Mouse (Mus musculus) liver, embryonic 14.5 days (tissue): Measurements from ENCODE around the gene Hspb11. TPM values are rescaled to one million over a fixed set of nuclear protein-coding genes. Genes with fewer than 3 reads are reported as not detected.
A peak's percentile ranks its signal among the peaks of the same experiment; 100 is the strongest.

ENCODE experiments used
- ATAC-seq: fragments of 200-750 bp; cut with Nextera tagmentation; 2 replicates; pipeline ENCODE4 v1.8.0; 2017; ENCODE audit warnings: moderate number of reproducible peaks, mild to moderate bottlenecking, moderate library complexity; ENCODE audit not compliant: insufficient read depth
- DNase-seq, 3 experiments: peaks; one replicate each; pipeline ENCODE4 v3.0.0-alpha.2; 2012 to 2013; ENCODE audit warnings: low read depth in 3 of 3, low spot score in 3 of 3
- H3K27ac ChIP-seq: fragments of 300-500 bp; sonication (generic); 2 replicates; pipeline ENCODE4 v1.5.1; 2014; ENCODE audit warnings: moderate library complexity, mild to moderate bottlenecking, control low read depth, inconsistent platforms
- H3K27me3 ChIP-seq: fragments of 300-500 bp; sonication (generic); 2 replicates; pipeline ENCODE4 v1.6.1; 2014; ENCODE audit warnings: mild to moderate bottlenecking, low read length, moderate library complexity; ENCODE audit not compliant: control insufficient read depth, insufficient read depth
- H3K36me3 ChIP-seq: fragments of 300-500 bp; sonication (generic); replicated peaks from 2 replicates; pipeline ENCODE4 v1.6.1; 2014; ENCODE audit warnings: low read depth; ENCODE audit not compliant: control insufficient read depth, insufficient read depth
- H3K4me1 ChIP-seq, 2 experiments: fragments of 200-500 bp in 1 of 2; fragments of 300-500 bp in 1 of 2; sonication (generic) in 1 of 2; replicated peaks; 2 replicates each; pipeline ENCODE4 v1.6.1; 2012 to 2014; ENCODE audit warnings: antibody characterized with exemption in 1 of 2, inconsistent platforms in 1 of 2, low read length in 1 of 2; ENCODE audit not compliant: control insufficient read depth in 2 of 2, insufficient read depth in 2 of 2
- H3K4me2 ChIP-seq: fragments of 300-500 bp; sonication (generic); 2 replicates; pipeline ENCODE4 v1.6.1; 2014; ENCODE audit warnings: low read depth, mild to moderate bottlenecking, control low read depth, moderate library complexity
- H3K4me3 ChIP-seq, 2 experiments: fragments of 200-500 bp in 1 of 2; fragments of 300-500 bp in 1 of 2; sonication (generic) in 1 of 2; 2 replicates each; pipeline ENCODE4 v1.5.1; 2012 to 2014; ENCODE audit warnings: low read depth in 2 of 2, low read length in 2 of 2, mild to moderate bottlenecking in 2 of 2, control low read depth in 1 of 2, inconsistent platforms in 1 of 2, moderate library complexity in 1 of 2; ENCODE audit not compliant: insufficient read depth in 1 of 2
- H3K9ac ChIP-seq: fragments of 300-500 bp; sonication (generic); replicated peaks from 2 replicates; pipeline ENCODE4 v1.6.1; 2014; ENCODE audit warnings: mild to moderate bottlenecking, control low read depth, moderate library complexity
- H3K9me3 ChIP-seq: fragments of 300-500 bp; sonication (generic); 2 replicates; pipeline ENCODE4 v1.6.1; 2016; ENCODE audit warnings: low read length, mixed read lengths; ENCODE audit not compliant: control insufficient read depth
- CTCF ChIP-seq: IDR thresholded peaks from 2 replicates; pipeline ENCODE4 v1.5.1; 2016; ENCODE audit warnings: antibody characterized with exemption, low read depth, control low read depth
- EP300 ChIP-seq: IDR thresholded peaks from 2 replicates; pipeline ENCODE4 v1.6.1; 2016; ENCODE audit warnings: antibody characterized with exemption, low read depth
- WGBS: fragments of 180-500 bp; shearing (Covaris S2); extraction: QIAGEN DNeasy Blood & Tissue Kit; methylation state at CpG from one replicate; pipeline ENCODE4 v1.1.7; 2014; ENCODE audit not compliant: insufficient replicate concordance; 5-methylcytosine and 5-hydroxymethylcytosine counted together
- polyA plus RNA-seq, 2 experiments: library from polyadenylated mRNA; depleted of rRNA in 1 of 2; stranded (reverse) in 1 of 2; unstranded in 1 of 2; fragments of >200 nt; fragmentation: Nextera tagmentation in 1 of 2; extraction: Ambion mirVana in 1 of 2; gene quantifications; 2 replicates each; pipeline versions ENCODE4 v1.2.1 to v1.2.3; 2012 to 2014

Hspb11 gene
- polyA plus RNA-seq, 2 experiments: 3.6 to 7.8 TPM

DNA sequence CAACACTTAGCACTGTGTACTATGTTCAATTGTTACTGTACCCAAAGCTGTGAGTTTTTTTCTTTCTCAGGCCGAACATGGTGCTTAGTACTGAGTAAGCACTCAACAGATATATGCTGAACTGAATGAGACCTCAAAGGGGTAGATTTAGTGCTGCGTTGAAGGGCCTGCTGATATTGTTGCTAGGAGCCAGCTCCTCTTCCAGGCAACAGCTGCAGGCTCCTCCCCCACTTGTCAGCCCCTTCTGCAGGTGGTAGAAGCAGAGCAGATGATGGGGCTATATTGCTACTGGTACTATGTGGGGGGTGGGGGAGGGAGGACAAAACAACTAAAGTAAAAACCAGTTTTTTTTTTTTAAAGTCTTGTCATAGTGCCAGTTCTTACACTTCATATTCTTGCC, 3.9 kb upstream of the Hspb11 start:
- no peaks in the 10 kb centered on the region for H3K9me3 ChIP-seq
- WGBS: 54% methylated on average over 2 of the region's 2 CpGs
- ATAC-seq: no peak

DNA sequence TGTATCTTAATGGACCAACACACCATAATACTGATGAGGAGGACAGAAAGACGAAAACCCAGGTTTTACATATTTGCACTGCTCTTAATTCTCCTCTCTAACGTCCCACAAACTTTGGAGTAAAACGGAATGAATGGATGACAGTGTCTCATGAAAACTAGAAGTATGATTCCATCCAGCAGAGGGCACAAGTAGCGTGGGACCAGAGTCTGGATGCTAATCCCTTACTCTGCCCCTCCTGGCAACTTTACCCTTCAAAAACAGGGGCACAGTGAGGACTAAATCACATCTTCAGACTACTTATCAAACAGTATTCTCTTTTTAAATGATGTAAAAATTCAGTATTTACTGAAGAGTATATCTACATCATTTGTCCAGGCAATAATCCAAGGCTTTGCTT, 2.9 kb upstream of the Hspb11 start:
- peak in 2 of 3 experiments; percentile 20 to 37 for DNase-seq
- peaks cover 2 to 22% of the 10 kb centered on the region in 2 experiments; a peak in 3 of 4 replicates for H3K4me1 ChIP-seq
- TF ChIP-seq EP300 (no peak), CTCF (peak; percentile 68)

More for the DNA sequence above, 3.9 kb upstream of the Hspb11 start:
- TF ChIP-seq EP300: no peak
- no peak for TF ChIP-seq CTCF
- no peak overlapping the region for H3K27ac ChIP-seq
- H3K9ac ChIP-seq: no peak overlapping the region
- H3K4me2 ChIP-seq: no peak overlapping the region
- DNase-seq: no peak
- no peak overlapping the region for H3K4me3 ChIP-seq
- no peaks in the 10 kb centered on the region for H3K36me3 ChIP-seq
- no peaks in the 10 kb centered on the region for H3K27me3 ChIP-seq
- peaks cover 2 to 22% of the 10 kb centered on the region in 2 experiments; a peak in 3 of 4 replicates for H3K4me1 ChIP-seq

DNA sequence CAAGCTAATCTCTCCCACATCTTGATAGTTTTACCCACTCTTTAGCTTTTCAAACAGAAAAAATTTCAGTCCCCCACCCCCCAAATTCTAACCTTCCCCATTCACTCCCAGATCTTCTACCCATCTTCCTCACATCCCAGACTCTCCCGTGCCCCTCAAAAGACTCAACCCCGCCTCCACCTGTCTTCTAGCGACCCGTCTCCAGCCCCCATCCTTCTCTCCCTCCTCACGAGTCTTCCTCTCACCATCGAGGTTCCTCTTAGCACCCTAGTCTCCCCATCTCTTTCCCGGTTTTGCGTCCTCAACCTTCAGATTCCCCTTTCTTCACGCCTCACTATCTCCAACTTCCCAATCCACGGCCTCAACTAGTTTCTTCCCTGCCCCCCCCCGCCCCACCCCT, 871 bp upstream of the Hspb11 start:
- no peak overlapping the region for H3K27ac ChIP-seq
- peak overlapping the region; percentile 79 for H3K9ac ChIP-seq
- peaks cover 2 to 20% of the 10 kb centered on the region in 2 experiments; a peak in 3 of 4 replicates for H3K4me1 ChIP-seq
- TF ChIP-seq CTCF: no peak
- TF ChIP-seq EP300: no peak
- peak overlapping the region; percentile 92 for H3K4me2 ChIP-seq
- ATAC-seq (no peak), DNase-seq (no peak)
- H3K9me3 ChIP-seq: no peaks in the 10 kb centered on the region
- no peaks in the 10 kb centered on the region for H3K36me3 ChIP-seq
- no peaks in the 10 kb centered on the region for H3K27me3 ChIP-seq
- WGBS: 1% methylated on average over 11 of the region's 11 CpGs
- H3K4me3 ChIP-seq: peak overlapping the region; percentile 78 to 86

More for the DNA sequence above, 2.9 kb upstream of the Hspb11 start:
- Histone ChIP-seq H3K9ac (no peak overlapping the region), H3K4me2 (no peak overlapping the region), H3K36me3 (no peaks in the 10 kb centered on the region), H3K4me3 (no peak overlapping the region), H3K9me3 (no peaks in the 10 kb centered on the region), H3K27me3 (no peaks in the 10 kb centered on the region), H3K27ac (no peak overlapping the region)
- WGBS: 22% methylated on average over 4 of the region's 4 CpGs
- no peak for ATAC-seq

DNA sequence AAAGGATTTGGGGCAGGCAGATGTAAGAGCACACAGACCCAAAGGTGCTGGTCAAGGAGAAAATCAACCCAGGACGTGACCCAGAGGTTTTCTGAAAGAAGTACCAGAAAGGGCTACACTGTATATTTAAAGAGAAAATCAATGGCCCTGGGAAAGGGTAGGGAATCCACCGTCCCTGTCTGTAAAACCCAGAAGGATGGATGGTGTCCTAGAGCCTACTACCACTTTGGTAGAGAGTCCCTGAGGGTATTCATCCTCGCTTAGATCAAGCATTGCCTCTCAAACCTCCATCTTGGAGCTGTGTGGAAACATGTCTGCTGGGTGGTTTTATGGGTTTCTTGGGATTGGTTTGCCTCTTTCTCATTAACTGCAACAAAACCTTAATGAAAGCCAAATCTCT, 1.0 kb downstream of the Hspb11 start:
- Histone ChIP-seq H3K4me2 (peak overlapping the region; percentile 92), H3K27me3 (no peaks in the 10 kb centered on the region), H3K27ac (no peak overlapping the region), H3K36me3 (no peaks in the 10 kb centered on the region), H3K9ac (peak overlapping the region; percentile 62), H3K9me3 (no peaks in the 10 kb centered on the region), H3K4me3 (peak overlapping the region; percentile 76 to 78), H3K4me1 (peaks cover 2 to 16% of the 10 kb centered on the region in 2 experiments; a peak in 3 of 4 replicates)
- no peak for DNase-seq
- WGBS: 55% methylated on average over 3 of the region's 3 CpGs
- ATAC-seq: no peak
- no peak for TF ChIP-seq CTCF
- TF ChIP-seq EP300: no peak

DNA sequence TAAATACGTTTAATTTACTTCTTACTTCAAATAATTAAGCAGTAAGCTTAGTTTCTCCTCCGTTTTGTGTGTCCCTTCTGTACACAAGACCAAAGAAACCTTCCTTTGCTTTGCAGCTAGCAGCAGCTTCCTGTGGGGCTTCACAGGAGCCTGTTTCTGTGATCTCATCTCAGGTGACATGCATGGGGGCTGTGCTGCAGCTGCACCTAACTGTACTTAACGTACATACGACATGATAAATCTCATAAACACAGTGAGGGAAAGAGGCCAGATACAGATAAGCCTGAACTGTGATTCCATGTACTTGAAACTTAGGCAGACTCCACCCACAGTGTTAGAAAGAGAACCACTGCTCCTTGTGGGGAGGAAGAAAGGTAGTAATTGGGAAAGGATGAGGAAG, 6.6 kb downstream of the Hspb11 start:
- H3K36me3 ChIP-seq: no peaks in the 10 kb centered on the region
- ATAC-seq (no peak), DNase-seq (no peak)
- H3K9me3 ChIP-seq: no peaks in the 10 kb centered on the region
- no peaks in the 10 kb centered on the region for H3K27me3 ChIP-seq
- 0 out of 4 replicates have a peak, but pooled peaks cover 0 to 2% of the 10 kb centered on the region in 2 experiments for H3K4me1 ChIP-seq
- H3K9ac ChIP-seq: no peak overlapping the region
- 27% methylated on average over 4 of the region's 4 CpGs for WGBS
- no peak overlapping the region for H3K4me2 ChIP-seq
- no peak overlapping the region for H3K27ac ChIP-seq
- no peak overlapping the region for H3K4me3 ChIP-seq
- TF ChIP-seq EP300: no peak
- TF ChIP-seq CTCF: no peak
